Mouse (Mus musculus) heart, postnatal 0 days (tissue): Measurements from ENCODE around the gene Heatr3.

Experiments used
- CTCF ChIP-seq: IDR thresholded peaks from 2 replicates; pipeline ENCODE4 v1.5.1; 2016; ENCODE audit warnings: antibody characterized with exemption, control low read depth, low read depth
- EP300 ChIP-seq: IDR thresholded peaks from 2 replicates; pipeline ENCODE4 v1.6.1; 2016; ENCODE audit warnings: antibody characterized with exemption, low read depth

- TF ChIP-seq EP300: no peak
- peak; percentile 64 for TF ChIP-seq CTCF
These were observed 38.1 kb upstream of the Heatr3 start for GRCm38 (mm10) chr8:88099526-88099925.
